Mouse (Mus musculus) heart, postnatal 4 days (tissue): Measurements from ENCODE around the gene Sertad4. TPM values are rescaled to one million over a fixed set of nuclear protein-coding genes. Genes with fewer than 3 reads are reported as not detected.
A peak's percentile ranks its signal among the peaks of the same experiment; 100 is the strongest.

Experiments
- DNase-seq: peaks from one replicate; pipeline ENCODE4 v3.0.0; 2021
- total RNA-seq, 2 experiments: library from RNA; stranded (reverse); gene quantifications; 2 replicates each; pipeline ENCODE4 v1.2.3; 2021

Sertad4 gene
- total RNA-seq = 10 to 100 TPM; 14.9 to 16.7 TPM

GRCm38 (mm10) chr1:192855474-192856230, at the start of gene Sertad4:
Sertad4 (minus strand) TSS chr1:192855756.
- DNase-seq = peak; percentile 70

GRCm38 (mm10) chr1:192901516-192901915, 46.0 kb upstream of the Sertad4 start:
- DNase-seq = no peak

GRCm38 (mm10) chr1:192900913-192901312, 45.4 kb upstream of the Sertad4 start:
- DNase-seq = no peak

- DNase-seq = no peak
Observed at GRCm38 (mm10) chr1:192898742-192899141, 43.2 kb upstream of the Sertad4 start.

- peak; percentile 54 for DNase-seq
Observed at GRCm38 (mm10) chr1:192897218-192897617, 41.7 kb upstream of the Sertad4 start.

GRCm38 (mm10) chr1:192896076-192896475, 40.5 kb upstream of the Sertad4 start:
- DNase-seq = no peak

- DNase-seq = no peak
Observed at GRCm38 (mm10) chr1:192890716-192891115, 35.2 kb upstream of the Sertad4 start.

GRCm38 (mm10) chr1:192882617-192883295, 27.2 kb upstream of the Sertad4 start:
- DNase-seq = no peak

GRCm38 (mm10) chr1:192880130-192880529, 24.6 kb upstream of the Sertad4 start:
- DNase-seq = no peak

- no peak for DNase-seq
Observed at GRCm38 (mm10) chr1:192879086-192879580, 23.6 kb upstream of the Sertad4 start.

GRCm38 (mm10) chr1:192872841-192873240, 17.3 kb upstream of the Sertad4 start:
- no peak for DNase-seq

GRCm38 (mm10) chr1:192869761-192870160, 14.2 kb upstream of the Sertad4 start:
- no peak for DNase-seq

GRCm38 (mm10) chr1:192864440-192864839, 8.9 kb upstream of the Sertad4 start:
- no peak for DNase-seq

GRCm38 (mm10) chr1:192861305-192861960, 5.9 kb upstream of the Sertad4 start:
- no peak for DNase-seq

GRCm38 (mm10) chr1:192860273-192860672, 4.7 kb upstream of the Sertad4 start:
- DNase-seq = no peak

- no peak for DNase-seq
Observed at GRCm38 (mm10) chr1:192857582-192857981, 2.0 kb upstream of the Sertad4 start.

GRCm38 (mm10) chr1:192856931-192857330, 1.4 kb upstream of the Sertad4 start:
- no peak for DNase-seq

- no peak for DNase-seq
Observed at GRCm38 (mm10) chr1:192856411-192856810, 855 bp upstream of the Sertad4 start.

GRCm38 (mm10) chr1:192854819-192855271, 711 bp downstream of the Sertad4 start:
- peak; percentile 68 for DNase-seq

GRCm38 (mm10) chr1:192853988-192854818, 1.4 kb downstream of the Sertad4 start:
- no peak for DNase-seq

- no peak for DNase-seq
Observed at GRCm38 (mm10) chr1:192853429-192853828, 2.1 kb downstream of the Sertad4 start.

- DNase-seq = no peak
Observed at GRCm38 (mm10) chr1:192852047-192852446, 3.5 kb downstream of the Sertad4 start.
